Mouse (Mus musculus) pancreas, adult 10 weeks (tissue): Measurements from ENCODE around the gene Pdpr. TPM values are rescaled to one million over a fixed set of nuclear protein-coding genes. Genes with fewer than 3 reads are reported as not detected.

Experiments
- polyA plus RNA-seq: library from polyadenylated mRNA; stranded (reverse); fragments of 350-450 nt; fragmentation: Illumina TruSeq; extraction: RNeasy Lipid Tissue Mini Kit (QIAGEN cat#74804); gene quantifications from one replicate; pipeline ENCODE4 v1.2.3, GENCODE M21; 2015; ENCODE audit warnings: low read depth, low replicate concordance; ENCODE audit not compliant: insufficient read depth

The Pdpr gene
- polyA plus RNA-seq = 1.3 TPM

DNA sequence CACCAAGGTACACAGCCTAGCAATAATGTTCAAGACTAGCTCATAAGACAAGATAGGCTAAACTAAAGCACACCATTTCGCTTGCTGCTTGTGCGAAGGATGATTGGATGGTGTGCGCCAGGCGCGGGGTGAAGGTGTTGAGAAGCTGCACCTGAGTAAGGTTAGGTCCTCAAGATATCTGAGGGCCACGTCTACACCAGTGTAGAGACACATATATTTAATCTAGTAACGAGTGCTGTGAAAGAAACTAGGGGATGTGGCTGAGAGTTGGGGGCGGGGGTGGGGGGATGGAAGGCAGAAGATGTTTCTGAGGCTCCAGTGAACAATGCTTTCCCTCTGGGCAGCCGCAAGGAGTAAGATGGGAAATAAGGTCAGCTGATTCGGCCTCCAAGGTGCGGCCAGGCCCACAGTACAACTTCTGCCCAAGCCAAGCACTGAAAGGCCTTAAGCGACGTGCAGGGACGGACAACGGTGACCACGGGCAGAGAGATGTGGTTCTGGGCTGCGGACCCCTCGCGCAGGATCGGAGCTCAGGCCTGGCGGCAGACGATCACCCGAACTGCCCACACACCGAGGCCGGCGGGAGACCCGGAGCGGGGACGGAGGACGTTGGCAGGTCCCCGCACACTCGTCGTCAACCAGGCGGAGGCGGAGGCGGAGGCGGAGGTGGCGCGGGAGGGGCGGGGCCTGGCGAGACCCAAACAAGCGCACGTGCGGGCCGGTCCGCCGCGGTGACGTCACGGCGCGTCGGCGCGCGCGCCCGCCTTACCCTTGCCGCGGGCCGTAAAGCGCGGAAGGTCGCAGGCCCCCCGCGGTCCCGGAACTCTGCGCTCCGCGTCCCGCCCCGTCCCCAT lies at the start of gene Pdpr:
Gene Pdpr (plus strand): TSS at position 766 of the 854 bp plus-strand sequence.

DNA sequence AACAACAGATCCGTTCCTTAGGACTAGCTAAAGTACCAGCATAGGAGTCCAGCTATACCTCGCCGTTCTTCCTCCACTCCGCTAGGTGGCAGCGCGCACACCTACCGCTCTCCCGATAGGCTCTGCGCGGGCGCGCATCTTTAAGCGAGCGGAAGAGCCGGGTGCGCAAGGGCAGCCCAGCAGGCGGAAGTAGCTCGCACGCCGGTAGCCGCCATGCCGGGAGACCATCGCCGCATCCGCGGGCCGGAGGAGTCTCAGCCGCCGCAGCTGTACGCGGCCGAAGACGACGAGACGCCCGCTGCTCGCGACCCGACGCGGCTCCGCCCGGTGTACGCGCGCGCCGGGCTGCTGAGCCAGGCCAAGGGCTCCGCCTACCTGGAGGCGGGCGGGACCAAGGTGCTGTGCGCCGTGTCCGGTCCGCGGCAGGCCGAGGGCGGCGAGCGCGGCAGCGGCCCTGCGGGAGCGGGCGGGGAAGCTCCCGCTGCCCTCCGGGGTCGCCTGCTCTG lies 38.2 kb upstream of the Pdpr start, which contains the start of gene Exosc6:
Gene Exosc6 (plus strand): TSS at position 182 of the 506 bp plus-strand sequence.

DNA sequence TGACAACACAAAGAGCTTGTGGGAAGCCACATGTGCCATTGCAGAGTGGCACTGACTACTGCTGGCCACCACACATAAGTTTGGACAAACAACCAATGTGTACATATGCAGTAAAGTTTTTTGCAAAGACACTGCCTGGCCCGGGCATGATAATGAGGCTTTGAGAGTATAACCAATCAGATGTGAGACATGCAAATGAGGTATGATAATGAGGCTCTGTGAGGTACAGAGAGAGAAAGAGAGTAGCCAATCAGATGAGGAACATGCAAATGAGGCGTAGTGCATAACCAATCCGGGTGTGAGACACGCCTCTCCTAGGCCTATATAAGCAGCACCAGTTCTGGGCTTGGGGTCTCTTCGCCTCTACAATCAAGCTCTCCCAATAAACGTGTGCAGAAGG lies 2.1 kb upstream of the Pdpr start, which contains the start of gene Clec18a:
Gene Clec18a (minus strand): TSS at position 101 of the 400 bp plus-strand sequence.

Other genes starting within 250 kb of the Pdpr start
- 9.6 TPM for gene Cog4, start 248.0 kb upstream of the Pdpr start, polyA plus RNA-seq
- 10.7 TPM for gene Sf3b3, start 247.8 kb upstream of the Pdpr start, polyA plus RNA-seq
- gene Fuk, start 192.1 kb upstream of the Pdpr start, polyA plus RNA-seq = 4.9 TPM
- gene St3gal2, start 174.7 kb upstream of the Pdpr start, polyA plus RNA-seq = 4.4 TPM
- 6.0 TPM for gene Ddx19a, start 96.8 kb upstream of the Pdpr start, polyA plus RNA-seq
- 1.4 TPM for gene Ddx19b, start 62.9 kb upstream of the Pdpr start, polyA plus RNA-seq
- gene Aars, start 61.5 kb upstream of the Pdpr start, polyA plus RNA-seq = 9.4 TPM
- not detected for gene Exosc6, start 38.3 kb upstream of the Pdpr start, polyA plus RNA-seq
- gene Clec18a, start 2.2 kb upstream of the Pdpr start, polyA plus RNA-seq = not detected
- 9.4 TPM for gene Glg1, start 164.6 kb downstream of the Pdpr start, polyA plus RNA-seq
- gene Rfwd3, start 205.6 kb downstream of the Pdpr start, polyA plus RNA-seq = 2.3 TPM
- 1.0 TPM for gene Mlkl, start 243.5 kb downstream of the Pdpr start, polyA plus RNA-seq